Mouse (Mus musculus): ENCODE results near the gene Rnf216.

- TF ChIP-seq GATA1 (IDR thresholded peaks at IDR 0.05; ENCODE audit: borderline replicate concordance, low read length), result no peak
- no peak for TF ChIP-seq FLI1 (IDR thresholded peaks at IDR 0.05; ENCODE audit: low read length)
Measured at GRCm38 (mm10) chr5:143137580-143137979, 24.8 kb upstream of the Rnf216 start.

All from megakaryocyte, embryonic 14.5 days (primary cell).